Mouse (Mus musculus): ENCODE results near the gene Arid1b.

Arid1b gene

GRCm38 (mm10) chr17:5124643-5125042 lies 130.5 kb downstream of the Arid1b start:
- no peak for DNase-seq

DNA sequence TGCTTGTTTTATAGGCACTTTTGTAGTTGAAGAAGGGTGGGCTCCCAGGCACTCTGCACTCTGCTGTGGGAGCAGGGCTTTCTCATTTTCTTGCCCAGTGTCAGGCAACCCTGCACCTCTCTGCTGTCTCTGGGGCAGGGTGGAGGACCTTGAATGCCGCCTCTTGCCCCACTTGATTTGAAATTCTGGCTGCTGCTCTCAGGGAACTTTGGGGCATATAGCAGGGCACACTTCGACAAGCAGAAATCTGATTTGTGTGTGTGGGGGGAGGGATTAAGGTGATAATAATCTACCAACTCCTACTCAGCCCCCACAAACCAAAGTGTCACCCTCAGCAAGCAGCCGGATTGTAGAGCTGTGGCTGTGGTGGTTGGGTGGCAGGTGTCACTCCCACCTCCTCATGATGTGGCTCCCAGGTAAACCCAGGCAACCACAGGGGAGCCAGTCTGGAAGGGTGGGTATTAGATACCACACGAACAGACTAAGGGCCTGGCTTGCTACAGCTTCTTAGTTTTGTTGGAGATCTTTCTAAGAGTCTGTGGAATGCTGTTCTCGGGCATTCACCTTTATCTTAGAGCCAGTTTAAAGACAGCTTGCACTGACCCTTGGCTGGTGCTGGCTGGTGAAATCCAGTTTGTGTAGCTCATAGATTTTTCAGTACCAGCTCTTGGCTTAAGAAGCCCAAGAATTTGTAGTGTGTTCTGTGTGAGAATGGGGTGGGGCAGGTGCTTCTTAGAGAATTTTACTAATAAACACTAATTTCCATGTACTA lies 131.1 kb downstream of the Arid1b start:
- DNase-seq, result peak; percentile 74 to 85

DNA sequence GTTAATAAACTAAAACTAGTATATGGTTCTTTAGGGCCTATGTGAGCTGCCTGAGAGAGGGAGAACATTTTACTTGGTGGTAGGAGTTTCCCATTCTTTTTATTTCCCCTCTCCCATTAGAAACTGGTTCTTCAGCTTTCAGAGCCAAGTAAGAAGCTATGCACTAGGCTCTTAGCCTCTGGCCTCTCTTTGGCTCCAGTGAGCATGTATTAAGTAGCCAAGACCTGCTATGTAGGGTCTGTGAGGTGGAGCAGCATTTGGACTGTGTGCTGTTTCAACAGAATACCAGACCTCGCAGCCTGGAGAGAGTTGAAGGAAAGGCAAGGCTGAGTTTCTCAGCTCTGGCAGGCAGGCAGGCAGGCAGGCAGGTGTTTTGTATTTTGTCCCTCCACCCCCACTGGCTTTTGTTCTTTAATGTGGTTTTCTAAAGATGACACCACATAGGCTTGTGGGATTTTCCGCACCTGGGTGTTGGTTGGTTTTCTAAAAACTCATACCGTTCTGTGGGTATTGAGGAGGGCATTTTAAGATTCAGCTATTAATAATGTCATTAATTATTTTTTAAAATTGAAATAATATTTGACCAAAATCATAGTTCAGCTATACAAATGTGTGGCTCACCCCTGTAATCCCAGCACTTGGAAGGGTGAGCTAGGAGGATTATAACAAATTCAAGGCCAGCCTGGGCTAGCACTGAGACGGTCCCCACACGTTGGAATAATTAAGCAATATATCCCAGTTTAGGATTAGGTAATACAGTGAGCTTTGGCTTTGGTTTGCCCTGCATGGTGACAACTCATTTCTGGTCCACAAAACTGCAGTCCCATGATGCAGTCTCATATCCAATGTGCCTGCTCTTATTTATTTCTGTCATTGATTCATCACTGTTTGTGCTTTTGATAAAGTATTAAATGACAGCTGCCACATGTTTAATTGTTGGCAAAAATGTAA lies 132.0 kb downstream of the Arid1b start:
- DNase-seq, result peak; percentile 42 to 78

- no peak for DNase-seq
Observed at GRCm38 (mm10) chr17:5129606-5130005, 135.5 kb downstream of the Arid1b start.

DNA sequence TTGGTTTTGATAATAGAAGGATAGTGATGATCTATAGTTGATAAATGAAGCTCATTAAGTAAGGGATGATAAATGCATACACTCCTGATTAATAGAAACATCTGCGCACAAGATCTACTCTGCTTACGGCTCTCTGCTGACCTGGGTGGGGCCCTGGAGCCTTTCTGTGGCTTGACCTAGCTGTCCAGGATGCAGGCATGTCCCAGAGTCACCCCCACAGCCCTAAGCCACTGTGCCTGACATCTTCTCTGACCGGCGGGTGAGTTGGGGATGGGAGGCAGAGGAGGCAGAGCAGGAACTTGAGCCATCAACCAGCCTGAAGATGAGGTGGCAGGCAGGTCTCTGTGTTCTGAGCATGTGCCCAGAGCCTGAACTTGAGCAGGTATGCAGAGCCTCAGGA lies 136.0 kb downstream of the Arid1b start:
- no peak for DNase-seq

DNA sequence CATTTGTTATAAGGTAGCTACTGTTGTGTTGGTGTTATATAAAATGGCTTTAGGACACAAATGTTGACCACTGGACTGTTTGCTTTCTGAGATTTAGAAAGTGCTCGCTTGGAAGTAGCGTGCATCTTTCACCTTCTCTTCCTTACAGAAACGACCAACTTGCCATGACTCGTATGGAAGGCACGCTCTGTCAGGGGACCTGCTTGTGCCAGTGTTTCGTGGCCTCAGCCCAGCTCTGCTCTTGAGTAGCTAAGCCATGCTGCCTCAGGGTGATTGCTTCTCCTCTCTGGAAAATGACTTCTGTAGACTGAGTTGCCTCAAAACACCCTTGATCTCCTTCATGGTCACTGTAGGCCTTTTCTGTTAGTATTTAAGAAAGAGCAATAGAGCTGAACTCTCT lies 137.6 kb downstream of the Arid1b start:
- DNase-seq, result peak in 1 of 2 experiments; percentile 62

DNA sequence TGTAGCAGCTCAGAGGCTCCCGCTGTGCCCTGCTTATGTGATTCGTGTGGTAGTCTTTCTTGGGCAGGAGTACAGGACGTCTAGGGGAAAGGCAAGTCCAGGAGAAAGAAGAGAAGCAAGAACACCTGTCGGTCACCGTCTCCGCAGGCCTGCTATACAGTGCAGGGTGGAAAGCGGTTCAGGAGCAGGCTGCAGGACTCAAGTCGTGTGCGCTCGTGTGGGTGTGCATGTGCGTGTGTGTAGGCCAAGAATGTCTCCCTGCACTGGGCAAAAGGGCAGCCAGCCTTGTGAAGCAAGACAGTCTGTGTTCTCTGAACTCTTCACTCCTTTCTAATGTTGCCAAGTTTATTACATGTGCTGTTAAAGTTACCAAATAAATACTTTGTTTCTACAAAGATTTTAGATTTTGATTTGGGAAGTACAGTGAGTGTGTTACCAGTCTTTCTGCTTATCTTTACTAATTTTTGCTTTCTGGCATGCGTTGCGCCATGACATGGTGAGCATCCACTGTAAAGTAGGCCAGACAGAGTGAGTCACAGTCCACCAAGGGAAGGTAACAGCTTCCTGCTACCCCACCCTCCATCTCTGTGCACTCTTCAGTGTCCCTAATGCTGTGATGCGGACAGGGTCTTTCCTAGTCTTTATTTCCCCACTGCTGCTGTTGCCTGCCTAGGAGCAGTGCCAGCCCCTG lies 138.3 kb downstream of the Arid1b start:
- peak; percentile 60 to 86 for DNase-seq

GRCm38 (mm10) chr17:5132987-5133355 lies 138.8 kb downstream of the Arid1b start:
- DNase-seq, result no peak

DNA sequence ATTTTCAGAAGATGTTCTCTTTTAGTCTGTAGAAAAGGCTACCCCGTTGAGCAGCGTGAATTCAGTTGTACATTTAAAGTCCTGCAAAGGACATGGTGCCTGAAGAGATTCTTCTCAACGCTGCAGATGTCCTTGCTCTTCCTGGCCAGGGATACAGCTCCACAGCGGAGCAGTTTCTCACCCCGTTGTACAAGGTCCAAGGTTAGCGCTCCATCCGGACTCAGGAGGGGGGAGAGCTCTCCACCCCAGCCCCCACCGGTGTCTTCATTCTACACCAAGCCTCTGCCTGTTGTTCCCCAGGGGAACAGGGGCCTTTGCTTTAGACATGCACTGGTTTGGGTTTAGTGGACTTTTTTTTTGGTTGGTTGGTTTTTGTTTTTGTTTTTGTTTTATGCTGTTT lies 139.7 kb downstream of the Arid1b start:
- DNase-seq, result peak; percentile 54 to 74

- DNase-seq, result peak; percentile 60 to 74
Observed at GRCm38 (mm10) chr17:5134271-5134670, 140.1 kb downstream of the Arid1b start.

- peak; percentile 85 to 90 for DNase-seq
Observed at GRCm38 (mm10) chr17:5137936-5138335, 143.8 kb downstream of the Arid1b start.

DNA sequence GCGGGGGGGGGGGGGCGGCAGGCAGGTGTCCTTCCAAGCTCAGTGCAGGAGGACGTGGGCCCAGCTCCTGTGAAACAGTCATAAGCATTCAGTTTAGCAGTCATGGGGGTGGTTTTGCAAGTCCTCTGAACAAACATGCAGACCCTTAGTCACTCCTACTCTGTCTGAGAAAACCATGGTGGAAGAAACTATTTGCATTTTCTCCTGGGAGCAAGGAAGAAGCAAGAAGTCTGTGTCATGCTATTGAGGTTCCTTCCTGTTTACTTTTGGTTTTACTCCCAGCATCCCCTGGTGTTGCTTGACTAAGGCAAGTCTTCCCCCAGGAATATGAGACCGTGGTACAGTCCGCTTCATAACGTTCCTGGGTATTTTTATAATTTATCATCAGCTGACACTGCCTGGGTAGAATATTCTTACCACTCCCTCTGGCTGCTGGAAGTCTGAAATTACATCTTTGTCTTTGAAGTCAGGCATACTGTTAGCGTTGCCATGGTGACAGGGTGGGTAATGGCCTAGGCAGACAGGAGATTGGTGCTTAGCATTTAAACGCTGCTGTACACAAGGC lies 144.6 kb downstream of the Arid1b start:
- peak; percentile 71 to 75 for DNase-seq

- no peak for DNase-seq
Observed at GRCm38 (mm10) chr17:5139553-5139952, 145.4 kb downstream of the Arid1b start.

DNA sequence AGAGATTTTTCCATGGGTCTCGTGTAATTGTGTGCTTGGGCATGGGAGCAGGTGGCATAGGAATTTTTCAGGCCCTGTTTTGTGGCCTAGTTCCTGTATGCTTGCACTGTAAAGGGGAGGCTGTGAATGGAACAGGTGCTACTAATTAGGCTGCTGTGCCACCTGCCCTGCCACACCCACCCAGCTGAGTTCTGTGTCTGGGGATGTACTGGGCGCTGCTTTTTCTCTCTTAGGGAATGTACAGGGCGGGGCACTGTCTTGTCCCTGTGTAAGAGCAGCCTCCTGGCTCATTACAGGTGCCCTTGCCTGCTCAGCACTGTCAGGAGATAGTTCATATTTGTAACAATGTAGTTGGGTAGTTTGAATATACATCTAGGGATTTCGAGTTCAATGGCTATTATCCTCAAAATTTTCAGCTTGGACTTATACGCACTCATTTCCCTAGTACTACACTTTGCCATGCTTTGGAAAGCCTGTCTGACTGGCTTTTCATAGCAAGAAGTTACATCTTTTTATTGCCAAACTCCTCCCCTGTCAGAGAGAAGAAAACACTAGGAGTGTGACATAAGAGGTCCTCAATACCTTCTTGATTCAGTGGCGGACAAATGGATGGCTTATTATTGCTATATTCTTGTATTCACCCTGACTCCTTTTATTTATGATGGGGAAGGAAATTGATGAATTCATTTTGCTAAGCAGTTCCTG lies 149.8 kb downstream of the Arid1b start:
- no peak for DNase-seq

DNA sequence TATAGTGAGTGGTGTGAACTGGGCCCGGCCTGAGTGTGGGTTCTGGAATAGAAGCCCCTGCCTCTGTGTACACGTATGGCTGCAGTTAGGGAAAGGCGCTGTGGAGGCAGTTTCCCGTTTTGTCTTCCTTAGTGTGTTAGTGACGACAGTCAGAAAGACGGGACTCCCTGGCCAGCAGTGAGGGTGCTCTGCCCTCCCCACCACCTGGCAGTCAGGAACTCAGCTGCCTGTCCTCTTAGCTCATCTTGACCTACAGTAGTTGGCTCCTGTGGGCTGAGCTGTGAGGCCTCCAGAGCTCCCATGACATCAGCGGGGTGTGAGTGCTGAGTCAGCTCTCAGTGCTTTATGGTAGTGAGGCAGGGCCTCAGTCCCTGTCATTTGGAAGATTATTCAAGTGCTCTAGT lies 156.5 kb downstream of the Arid1b start:
- peak in 1 of 2 experiments; percentile 61 for DNase-seq

DNA sequence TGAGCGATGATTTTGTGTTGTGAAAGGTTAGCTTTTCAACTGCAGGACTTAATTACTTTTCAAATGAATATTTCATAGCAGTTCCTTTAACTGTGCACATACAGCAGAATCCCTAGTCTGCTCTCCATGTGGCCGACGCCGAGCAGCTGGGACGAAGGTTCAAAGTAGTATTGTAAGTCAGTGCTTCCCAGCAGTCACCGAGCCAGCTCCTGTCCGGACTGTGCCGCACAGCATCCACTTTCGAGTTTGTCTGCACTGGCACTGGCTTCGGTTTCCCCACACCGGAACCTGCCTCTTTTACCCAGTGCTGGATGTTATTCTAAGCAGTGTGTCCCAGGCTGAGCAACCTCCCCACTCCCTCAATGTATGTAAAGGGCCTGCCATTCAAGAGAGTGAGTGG lies 157.7 kb downstream of the Arid1b start:
- DNase-seq, result peak; percentile 53 to 67

- DNase-seq, result no peak
Observed at GRCm38 (mm10) chr17:5153461-5153860, 159.3 kb downstream of the Arid1b start.

GRCm38 (mm10) chr17:5154322-5154721 lies 160.2 kb downstream of the Arid1b start:
- no peak for DNase-seq

- DNase-seq, result no peak
Observed at GRCm38 (mm10) chr17:5157609-5158008, 163.5 kb downstream of the Arid1b start.

- DNase-seq, result no peak
Observed at GRCm38 (mm10) chr17:5162525-5162924, 168.4 kb downstream of the Arid1b start.

DNA sequence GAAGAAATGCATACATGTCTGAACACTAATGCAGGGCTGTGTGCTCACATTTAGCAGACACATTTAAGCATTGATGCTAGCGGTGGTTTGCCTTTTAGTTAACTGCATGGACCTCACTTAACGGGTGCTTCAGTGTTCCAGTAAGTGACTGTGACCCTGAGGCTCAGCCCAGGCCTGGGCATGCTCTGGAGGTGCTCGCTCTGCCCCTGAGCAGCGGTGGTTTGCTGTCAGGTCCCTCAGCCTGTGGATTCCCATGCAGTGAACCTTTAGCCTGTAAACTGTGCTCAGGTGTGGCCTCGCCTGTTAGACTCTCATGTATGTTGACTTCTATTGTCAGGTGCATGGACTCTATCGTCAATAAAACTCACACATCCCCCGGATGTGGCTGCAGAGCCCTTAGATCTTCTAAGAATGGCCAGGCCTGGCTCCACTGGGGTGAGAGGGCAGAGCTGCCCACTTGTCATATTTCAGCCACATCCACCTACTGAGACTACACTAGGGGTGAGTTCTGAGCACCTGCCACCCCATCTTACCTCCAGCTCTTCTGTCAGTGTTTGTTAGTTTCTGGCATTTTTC lies 169.2 kb downstream of the Arid1b start:
- DNase-seq, result peak in 1 of 2 experiments; percentile 32

- no peak for DNase-seq
Observed at GRCm38 (mm10) chr17:5164794-5165193, 170.7 kb downstream of the Arid1b start.
